Mouse (Mus musculus) layer of hippocampus, adult 6 months (tissue): ENCODE data around the gene Col18a1. TPM values are rescaled to one million over a fixed set of nuclear protein-coding genes. Genes with fewer than 3 reads are reported as not detected.

Experiments
- long read RNA-seq, 2 experiments: library from polyadenylated mRNA; unstranded; transcript quantifications; one replicate each; pipeline ENCODE4 v2.0.0; 2019 to 2020
- polyA plus RNA-seq: library from polyadenylated mRNA; unstranded; fragments of <200 nt; fragmentation: Nextera tagmentation; gene quantifications from 2 replicates; pipeline ENCODE4 v1.2.3, GENCODE M21; 2021

The Col18a1 gene
- 0.68 and 1.3 TPM in 2 replicates for polyA plus RNA-seq
- long read RNA-seq, experiment 1, full-length matches to known transcripts: 2 of 3 reads
- long read RNA-seq, experiment 1, partial matches to known transcripts: 1 of 3 reads
- long read RNA-seq, experiment 1, other reads (novel, unspliced or antisense): 0 of 3 reads
- long read RNA-seq, experiment 2, full-length matches to known transcripts: 2 of 11 reads
- long read RNA-seq, experiment 2, partial matches to known transcripts: 4 of 11 reads
- long read RNA-seq, experiment 2, other reads (novel, unspliced or antisense): 5 of 11 reads

DNA sequence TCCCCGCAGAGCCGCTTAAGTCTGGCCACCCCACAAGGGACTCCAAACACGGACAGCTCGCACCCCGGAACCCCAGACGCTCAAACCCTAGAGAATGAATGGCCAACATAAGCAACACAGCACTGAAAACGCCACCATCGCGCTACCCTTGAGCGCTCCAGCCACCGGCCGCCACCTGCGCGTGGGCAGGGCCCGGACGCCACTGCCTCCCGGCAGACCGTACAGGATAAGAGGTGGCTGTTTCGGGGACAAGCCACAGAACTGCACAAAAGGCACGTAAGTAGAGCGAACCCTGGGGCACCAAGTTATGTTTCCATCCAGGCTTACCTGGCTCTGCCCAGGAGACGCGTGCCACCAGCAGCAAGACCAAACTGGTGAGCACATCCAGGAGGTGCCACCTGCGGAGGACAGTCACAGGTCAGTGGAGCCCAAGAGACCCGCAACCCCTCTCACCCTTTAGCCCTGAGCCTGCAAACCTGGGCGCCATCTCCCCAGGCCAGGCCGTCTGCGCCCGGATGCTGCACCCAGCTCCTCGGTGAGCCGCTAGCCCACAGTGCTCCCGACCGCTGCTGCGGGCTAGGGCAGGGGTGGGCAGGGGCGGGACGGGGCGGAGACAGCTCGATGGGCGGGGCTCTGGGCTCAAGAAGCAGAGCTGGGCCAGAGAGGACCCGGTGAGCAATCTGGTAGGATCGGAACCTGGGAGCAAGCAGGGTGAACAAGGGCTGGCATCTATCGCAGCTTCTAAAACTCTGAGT is at the start of gene Col18a1:
TSS of gene Col18a1 (minus strand) at position 586 of the 755 bp plus-strand sequence.

DNA sequence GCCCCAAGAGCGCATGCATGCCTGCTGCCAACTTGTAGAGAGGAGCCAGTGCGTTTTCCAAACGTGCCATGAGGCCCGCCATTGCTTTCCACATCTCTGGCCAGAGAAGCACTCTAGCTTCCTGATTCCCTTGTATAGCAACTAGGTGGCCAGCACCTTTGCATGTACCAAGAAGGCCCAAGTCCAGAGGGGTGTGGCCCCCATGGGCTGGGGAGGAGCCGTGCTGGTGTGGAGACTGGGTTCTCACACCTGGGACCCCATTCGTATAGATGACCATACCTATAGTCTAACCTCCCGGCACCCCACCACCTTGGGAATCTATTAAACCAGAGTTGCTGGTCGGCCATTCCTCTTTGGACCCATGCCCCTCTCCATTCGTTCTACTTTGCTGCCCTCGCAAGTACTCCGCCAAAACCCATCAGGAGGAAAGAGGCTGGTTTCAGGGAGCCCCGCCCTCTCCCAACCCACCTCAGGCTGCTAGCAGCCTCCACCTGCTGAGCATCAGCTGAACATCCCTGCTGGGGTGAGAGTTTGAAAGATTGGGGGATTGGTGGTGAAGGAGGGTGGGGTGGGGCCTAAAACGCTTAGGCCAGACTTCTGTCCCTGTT is 134.5 kb downstream of the Col18a1 start, which contains the start of gene Slc19a1:
TSS of gene Slc19a1 (plus strand) at position 474 of the 608 bp plus-strand sequence.

Other genes with a start within 250 kb of the Col18a1 start
- 62.6 and 71.6 TPM in 2 replicates for gene Pcbp3, start 204.7 kb downstream of the Col18a1 start, polyA plus RNA-seq
- gene Slc19a1, start 134.3 kb downstream of the Col18a1 start, polyA plus RNA-seq: 17.7 and 20.7 TPM in 2 replicates
- 19.0 and 19.8 TPM in 2 replicates for gene Pofut2, start 92.7 kb upstream of the Col18a1 start, polyA plus RNA-seq